ENCODE assay signal across 14 mouse cellular contexts in the genomic region with DNA sequence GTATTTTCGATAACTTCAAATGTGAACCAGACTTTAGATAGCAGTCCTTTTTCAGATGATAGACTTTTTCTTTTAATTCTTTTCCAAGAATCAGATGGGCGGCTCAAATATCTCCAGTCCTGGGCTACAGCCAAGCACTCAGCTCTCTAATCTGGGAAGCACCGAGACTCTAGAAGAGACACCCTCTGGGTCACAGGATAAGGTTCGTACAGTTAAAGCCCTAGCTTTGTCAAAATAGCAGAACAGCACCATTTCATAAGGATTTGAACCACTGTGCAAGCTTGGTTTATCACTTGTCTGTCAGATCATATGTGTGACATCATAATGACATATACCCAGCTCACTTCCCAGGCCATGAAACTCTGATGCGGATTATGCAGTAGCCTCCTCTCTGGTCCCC.
"Had no signal": no experiment of that assay in that cellular context is flagged by ENCODE, and none has a peak within 500 bp of the region (broad histone marks: within the 10 kb centered on the region; RNA-seq: fewer than 3 reads in every experiment).

No protein-coding gene starts in this region.

- H3K4me3 ChIP-seq: layer of hippocampus, adult 2 months; limb, embryonic 12.5 days; midbrain, embryonic 15.5 days; neural tube, embryonic 13.5 days had no signal

- H3K9ac ChIP-seq: limb, embryonic 12.5 days; midbrain, embryonic 15.5 days; neural tube, embryonic 13.5 days had no signal

- H3K4me2 ChIP-seq: limb, embryonic 12.5 days; midbrain, embryonic 11.5 days; midbrain, embryonic 15.5 days; neural tube, embryonic 13.5 days had no signal

- H3K27me3 ChIP-seq: limb, embryonic 12.5 days; midbrain, embryonic 15.5 days; neural tube, embryonic 13.5 days had no signal

- H3K27ac ChIP-seq: layer of hippocampus, adult 2 months; limb, embryonic 12.5 days; midbrain, embryonic 15.5 days; neural tube, embryonic 13.5 days had no signal

- DNase-seq: kidney, adult 11 months; kidney, adult 9 months; kidney, postnatal 10 days; kidney, postnatal 4 days; lung, adult 18-20 months; retina, postnatal 1 day; right cerebral cortex, postnatal 4 days; spleen, adult 18-20 months; thymus, postnatal 4 days had no signal

- H3K9me3 ChIP-seq: limb, embryonic 12.5 days; midbrain, embryonic 15.5 days; neural tube, embryonic 13.5 days had no signal

- ATAC-seq: midbrain, embryonic 15.5 days had no signal

- H3K4me1 ChIP-seq: limb, embryonic 12.5 days; midbrain, embryonic 15.5 days; neural tube, embryonic 13.5 days had no signal
